Mouse (Mus musculus) liver, embryonic 15.5 days (tissue): ENCODE data around the gene Zdhhc12. TPM values are rescaled to one million over a fixed set of nuclear protein-coding genes. Genes with fewer than 3 reads are reported as not detected.

Experiments
- ATAC-seq: fragments of 200-750 bp; cut with Nextera tagmentation; 2 replicates; pipeline ENCODE4 v1.8.0; 2017; ENCODE audit warnings: moderate number of reproducible peaks, mild to moderate bottlenecking, moderate library complexity; ENCODE audit not compliant: insufficient read depth
- H3K27ac ChIP-seq: fragments of 300-500 bp; sonication (generic); replicated peaks from 2 replicates; pipeline ENCODE4 v1.5.1; 2015; ENCODE audit warnings: mild to moderate bottlenecking, inconsistent platforms
- H3K27me3 ChIP-seq: fragments of 300-500 bp; sonication (generic); 2 replicates; pipeline ENCODE4 v1.6.1; 2015; ENCODE audit warnings: mild to moderate bottlenecking, inconsistent platforms
- H3K36me3 ChIP-seq: fragments of 300-500 bp; sonication (generic); replicated peaks from 2 replicates; pipeline ENCODE4 v1.6.1; 2015; ENCODE audit warnings: moderate library complexity, mild to moderate bottlenecking, inconsistent platforms
- H3K4me1 ChIP-seq: fragments of 300-500 bp; sonication (generic); replicated peaks from 2 replicates; pipeline ENCODE4 v1.6.1; 2015; ENCODE audit warnings: inconsistent platforms
- H3K4me2 ChIP-seq: fragments of 300-500 bp; sonication (generic); 2 replicates; pipeline ENCODE4 v1.6.1; 2015; ENCODE audit warnings: moderate library complexity, mild to moderate bottlenecking, inconsistent platforms
- H3K4me3 ChIP-seq: fragments of 300-500 bp; sonication (generic); replicated peaks from 2 replicates; pipeline ENCODE4 v1.5.1; 2015; ENCODE audit warnings: mild to moderate bottlenecking, inconsistent platforms
- H3K9ac ChIP-seq: fragments of 300-500 bp; sonication (generic); 2 replicates; pipeline ENCODE4 v1.6.1; 2015; ENCODE audit warnings: moderate library complexity, mild to moderate bottlenecking, inconsistent platforms
- H3K9me3 ChIP-seq: fragments of 300-500 bp; sonication (generic); replicated peaks from 2 replicates; pipeline ENCODE4 v1.6.1; 2016; ENCODE audit warnings: inconsistent platforms
- WGBS: fragments of 180-500 bp; shearing (Covaris S2); methylation state at CpG from one replicate; pipeline ENCODE4 v1.1.7; 2015; ENCODE audit warnings: mixed read lengths; ENCODE audit not compliant: insufficient replicate concordance; 5-methylcytosine and 5-hydroxymethylcytosine counted together
- polyA plus RNA-seq: library from polyadenylated mRNA; unstranded; fragments of >200 nt; fragmentation: Nextera tagmentation; extraction: Ambion mirVana; gene quantifications from 2 replicates; pipeline ENCODE4 v1.2.1, GENCODE M21; 2015

Gene Zdhhc12
- polyA plus RNA-seq, 1 experiment from 2014 or later = 20.6 TPM

- Histone ChIP-seq H3K36me3 (no peaks in the 10 kb centered on the region), H3K9ac (peak within 1 kb of the TSS; percentile 79), H3K4me1 (peaks cover 30% of the 10 kb centered on the region), H3K4me2 (peak within 1 kb of the TSS; percentile 79), H3K27me3 (no peaks in the 10 kb centered on the region), H3K9me3 (no peaks in the 10 kb centered on the region), H3K27ac (peak within 1 kb of the TSS; percentile 91), H3K4me3 (peak within 1 kb of the TSS; percentile 65)
- peak; percentile 97 for ATAC-seq
- 11% methylated on average over 31 of the region's 31 CpGs for WGBS
Measured at GRCm38 (mm10) chr2:30124472-30125274, 31.2 kb upstream of the Zdhhc12 start, which contains the start of gene Zer1. Zer1 (minus strand) TSS chr2:30124585.

GRCm38 (mm10) chr2:30123729-30124471 is 30.5 kb upstream of the Zdhhc12 start:
- H3K9me3 ChIP-seq = no peaks in the 10 kb centered on the region
- peak; percentile 50; the same call in 1 of the 2 replicates for ATAC-seq
- H3K27ac ChIP-seq = peak overlapping the region; percentile 91
- peak overlapping the region; percentile 65 for H3K4me3 ChIP-seq
- no peaks in the 10 kb centered on the region for H3K27me3 ChIP-seq
- H3K9ac ChIP-seq = peak overlapping the region; percentile 79
- WGBS = 2% methylated on average over 43 of the region's 44 CpGs
- H3K36me3 ChIP-seq = no peaks in the 10 kb centered on the region
- H3K4me2 ChIP-seq = peak overlapping the region; percentile 79
- peaks cover 27% of the 10 kb centered on the region for H3K4me1 ChIP-seq

- peak overlapping the region; percentile 79 for H3K4me2 ChIP-seq
Measured at GRCm38 (mm10) chr2:30122766-30123165, 29.3 kb upstream of the Zdhhc12 start.

GRCm38 (mm10) chr2:30120269-30120668 is 26.8 kb upstream of the Zdhhc12 start:
- Histone ChIP-seq H3K9ac (no peak overlapping the region), H3K9me3 (no peaks in the 10 kb centered on the region), H3K4me1 (peaks cover 25% of the 10 kb centered on the region), H3K36me3 (no peaks in the 10 kb centered on the region), H3K27me3 (no peaks in the 10 kb centered on the region), H3K4me2 (no peak overlapping the region), H3K4me3 (no peak overlapping the region), H3K27ac (no peak overlapping the region)
- ATAC-seq = no peak
- WGBS = 78% methylated on average over 4 of the region's 4 CpGs

More at GRCm38 (mm10) chr2:30122766-30123165, 29.3 kb upstream of the Zdhhc12 start:
- no peaks in the 10 kb centered on the region for H3K9me3 ChIP-seq
- H3K4me3 ChIP-seq = no peak overlapping the region
- H3K27me3 ChIP-seq = no peaks in the 10 kb centered on the region
- ATAC-seq = no peak
- peak overlapping the region; percentile 91; the same call in 1 of the 2 replicates for H3K27ac ChIP-seq
- H3K4me1 ChIP-seq = peaks cover 27% of the 10 kb centered on the region
- no peaks in the 10 kb centered on the region for H3K36me3 ChIP-seq
- WGBS = 75% methylated on average over 5 of the region's 5 CpGs
- peak overlapping the region; percentile 79; the same call in 1 of the 2 replicates for H3K9ac ChIP-seq

- WGBS = 67% methylated on average over 6 of the region's 6 CpGs
- Histone ChIP-seq H3K4me3 (no peak overlapping the region), H3K4me2 (no peak overlapping the region), H3K36me3 (no peaks in the 10 kb centered on the region), H3K4me1 (peaks cover 19% of the 10 kb centered on the region), H3K27ac (no peak overlapping the region), H3K27me3 (no peaks in the 10 kb centered on the region), H3K9ac (no peak overlapping the region), H3K9me3 (no peaks in the 10 kb centered on the region)
- ATAC-seq = no peak
Measured at GRCm38 (mm10) chr2:30119641-30120051, 26.2 kb upstream of the Zdhhc12 start.

GRCm38 (mm10) chr2:30112564-30112963 is 19.1 kb upstream of the Zdhhc12 start:
- Histone ChIP-seq H3K9ac (no peak overlapping the region), H3K4me3 (no peak overlapping the region), H3K27ac (no peak overlapping the region), H3K4me1 (peaks cover 39% of the 10 kb centered on the region), H3K27me3 (no peaks in the 10 kb centered on the region), H3K9me3 (no peaks in the 10 kb centered on the region), H3K4me2 (no peak overlapping the region), H3K36me3 (peaks cover 21% of the 10 kb centered on the region)
- 29% methylated on average over 5 of the region's 5 CpGs for WGBS
- no peak for ATAC-seq

- 21% methylated on average over 2 of the region's 2 CpGs for WGBS
- Histone ChIP-seq H3K4me1 (peaks cover 39% of the 10 kb centered on the region), H3K9ac (no peak overlapping the region), H3K4me2 (no peak overlapping the region), H3K36me3 (peaks cover 26% of the 10 kb centered on the region), H3K4me3 (no peak overlapping the region), H3K27me3 (no peaks in the 10 kb centered on the region), H3K27ac (no peak overlapping the region), H3K9me3 (no peaks in the 10 kb centered on the region)
- ATAC-seq = peak; percentile 75
Measured at GRCm38 (mm10) chr2:30111500-30111899, 18.1 kb upstream of the Zdhhc12 start.

- Histone ChIP-seq H3K9me3 (no peaks in the 10 kb centered on the region), H3K4me2 (no peak overlapping the region), H3K27me3 (no peaks in the 10 kb centered on the region), H3K4me3 (no peak overlapping the region), H3K9ac (no peak overlapping the region), H3K27ac (no peak overlapping the region), H3K36me3 (peaks cover 38% of the 10 kb centered on the region), H3K4me1 (peaks cover 36% of the 10 kb centered on the region)
- ATAC-seq = no peak
- WGBS = 66% methylated on average over 4 of the region's 4 CpGs
Measured at GRCm38 (mm10) chr2:30108260-30108659, 14.8 kb upstream of the Zdhhc12 start.

- Histone ChIP-seq H3K9ac (no peak overlapping the region), H3K4me3 (no peak overlapping the region), H3K4me2 (no peak overlapping the region), H3K9me3 (no peaks in the 10 kb centered on the region), H3K4me1 (peaks cover 30% of the 10 kb centered on the region), H3K27ac (no peak overlapping the region), H3K27me3 (no peaks in the 10 kb centered on the region), H3K36me3 (peaks cover 40% of the 10 kb centered on the region)
- ATAC-seq = no peak
- WGBS = 84% methylated on average over 5 of the region's 5 CpGs
Measured at GRCm38 (mm10) chr2:30107646-30108045, 14.2 kb upstream of the Zdhhc12 start.

- H3K4me3 ChIP-seq = no peak overlapping the region
- peaks cover 45% of the 10 kb centered on the region for H3K36me3 ChIP-seq
- H3K27ac ChIP-seq = no peak overlapping the region
- H3K9me3 ChIP-seq = no peaks in the 10 kb centered on the region
- no peak for ATAC-seq
- no peak overlapping the region for H3K9ac ChIP-seq
- no peaks in the 10 kb centered on the region for H3K27me3 ChIP-seq
- peaks cover 17% of the 10 kb centered on the region for H3K4me1 ChIP-seq
- H3K4me2 ChIP-seq = no peak overlapping the region
Measured at GRCm38 (mm10) chr2:30106364-30106763, 12.9 kb upstream of the Zdhhc12 start.

GRCm38 (mm10) chr2:30100214-30100613 is 6.8 kb upstream of the Zdhhc12 start:
- ATAC-seq = no peak
- H3K9ac ChIP-seq = no peak overlapping the region

More at GRCm38 (mm10) chr2:30100214-30100613, 6.8 kb upstream of the Zdhhc12 start:
- Histone ChIP-seq H3K27me3 (no peaks in the 10 kb centered on the region), H3K36me3 (peaks cover 26% of the 10 kb centered on the region), H3K4me1 (peaks cover 21% of the 10 kb centered on the region), H3K27ac (no peak overlapping the region), H3K4me2 (no peak overlapping the region), H3K9me3 (no peaks in the 10 kb centered on the region), H3K4me3 (no peak overlapping the region)
- 51% methylated on average over 4 of the region's 4 CpGs for WGBS
